Mouse (Mus musculus): ENCODE results near the gene Nudt22. TPM values are rescaled to one million over a fixed set of nuclear protein-coding genes. Genes with fewer than 3 reads are reported as not detected.

Gene Nudt22
- polyA plus RNA-seq, 1 experiment from 2014 or later = 19.0 TPM

- no peak overlapping the region for H3K4me3 ChIP-seq (replicated peaks; ENCODE audit: low read length)
- no peak overlapping the region for H3K4me2 ChIP-seq (replicated peaks)
- ATAC-seq (ENCODE audit: low FRiP score) = peak; percentile 70; the same call in 1 of the 2 replicates
- no peak overlapping the region for H3K9ac ChIP-seq
- H3K27me3 ChIP-seq (ENCODE audit: control insufficient read depth, insufficient read depth, low read length) = no peaks in the 10 kb centered on the region
- H3K4me1 ChIP-seq (replicated peaks; ENCODE audit: control insufficient read depth, insufficient read depth, low read length) = no peaks in the 10 kb centered on the region
- peaks cover 72% of the 10 kb centered on the region for H3K36me3 ChIP-seq (replicated peaks; ENCODE audit: control insufficient read depth, insufficient read depth)
- no peaks in the 10 kb centered on the region for H3K9me3 ChIP-seq (ENCODE audit: control insufficient read depth, low read length)
- 48% methylated on average over 3 of the region's 3 CpGs for WGBS
- H3K27ac ChIP-seq = no peak overlapping the region
- DNase-seq (ENCODE audit: low spot score) = peak; percentile 61
Measured at GRCm38 (mm10) chr19:7020224-7020641, 24.3 kb upstream of the Nudt22 start.

GRCm38 (mm10) chr19:7019191-7019590, 23.3 kb upstream of the Nudt22 start, which contains the start of gene Fermt3:
Gene Fermt3, minus strand, starts transcription at chr19:7019469.
- H3K9me3 ChIP-seq (ENCODE audit: control insufficient read depth, low read length) = no peaks in the 10 kb centered on the region
- peaks cover 61% of the 10 kb centered on the region for H3K36me3 ChIP-seq (replicated peaks; ENCODE audit: control insufficient read depth, insufficient read depth)
- no peak within 1 kb of the TSS for H3K9ac ChIP-seq
- H3K27ac ChIP-seq = no peak within 1 kb of the TSS
- 91% methylated on average over 5 of the region's 5 CpGs for WGBS
- H3K4me1 ChIP-seq (replicated peaks; ENCODE audit: control insufficient read depth, insufficient read depth, low read length) = no peaks in the 10 kb centered on the region
- no peaks in the 10 kb centered on the region for H3K27me3 ChIP-seq (ENCODE audit: control insufficient read depth, insufficient read depth, low read length)
- DNase-seq (ENCODE audit: low spot score) (no peak), ATAC-seq (ENCODE audit: low FRiP score) (no peak)
- no peak within 1 kb of the TSS for H3K4me3 ChIP-seq (replicated peaks; ENCODE audit: low read length)
- no peak within 1 kb of the TSS for H3K4me2 ChIP-seq (replicated peaks)

GRCm38 (mm10) chr19:7018546-7018945, 22.6 kb upstream of the Nudt22 start:
- Histone ChIP-seq H3K4me2 (replicated peaks) (no peak overlapping the region), H3K27me3 (ENCODE audit: control insufficient read depth, insufficient read depth, low read length) (no peaks in the 10 kb centered on the region), H3K36me3 (replicated peaks; ENCODE audit: control insufficient read depth, insufficient read depth) (peaks cover 55% of the 10 kb centered on the region), H3K4me1 (replicated peaks; ENCODE audit: control insufficient read depth, insufficient read depth, low read length) (no peaks in the 10 kb centered on the region), H3K9ac (no peak overlapping the region), H3K27ac (no peak overlapping the region), H3K9me3 (ENCODE audit: control insufficient read depth, low read length) (no peaks in the 10 kb centered on the region), H3K4me3 (replicated peaks; ENCODE audit: low read length) (no peak overlapping the region)
- DNase-seq (ENCODE audit: low spot score) (no peak), ATAC-seq (ENCODE audit: low FRiP score) (no peak)
- 94% methylated on average over 11 of the region's 11 CpGs for WGBS

- no peak for ATAC-seq (ENCODE audit: low FRiP score)
- peaks cover 48% of the 10 kb centered on the region for H3K36me3 ChIP-seq (replicated peaks; ENCODE audit: control insufficient read depth, insufficient read depth)
- H3K9ac ChIP-seq = no peak overlapping the region
- 92% methylated on average over 12 of the region's 12 CpGs for WGBS
- no peaks in the 10 kb centered on the region for H3K9me3 ChIP-seq (ENCODE audit: control insufficient read depth, low read length)
- no peak overlapping the region for H3K27ac ChIP-seq
- no peaks in the 10 kb centered on the region for H3K4me1 ChIP-seq (replicated peaks; ENCODE audit: control insufficient read depth, insufficient read depth, low read length)
- H3K4me3 ChIP-seq (replicated peaks; ENCODE audit: low read length) = no peak overlapping the region
- H3K27me3 ChIP-seq (ENCODE audit: control insufficient read depth, insufficient read depth, low read length) = no peaks in the 10 kb centered on the region
- no peak for DNase-seq (ENCODE audit: low spot score)
- no peak overlapping the region for H3K4me2 ChIP-seq (replicated peaks)
Measured at GRCm38 (mm10) chr19:7017541-7018457, 21.9 kb upstream of the Nudt22 start.

GRCm38 (mm10) chr19:7014481-7015135, 18.7 kb upstream of the Nudt22 start:
- DNase-seq (ENCODE audit: low spot score) (no peak), ATAC-seq (ENCODE audit: low FRiP score) (no peak)
- Histone ChIP-seq H3K4me1 (replicated peaks; ENCODE audit: control insufficient read depth, insufficient read depth, low read length) (no peaks in the 10 kb centered on the region), H3K9ac (no peak overlapping the region), H3K4me2 (replicated peaks) (no peak overlapping the region), H3K27me3 (ENCODE audit: control insufficient read depth, insufficient read depth, low read length) (no peaks in the 10 kb centered on the region), H3K36me3 (replicated peaks; ENCODE audit: control insufficient read depth, insufficient read depth) (peaks cover 16% of the 10 kb centered on the region), H3K27ac (no peak overlapping the region), H3K4me3 (replicated peaks; ENCODE audit: low read length) (no peak overlapping the region), H3K9me3 (ENCODE audit: control insufficient read depth, low read length) (no peaks in the 10 kb centered on the region)
- 90% methylated on average over 20 of the region's 20 CpGs for WGBS

- H3K4me1 ChIP-seq (replicated peaks; ENCODE audit: control insufficient read depth, insufficient read depth, low read length) = no peaks in the 10 kb centered on the region
- H3K27me3 ChIP-seq (ENCODE audit: control insufficient read depth, insufficient read depth, low read length) = no peaks in the 10 kb centered on the region
- H3K9me3 ChIP-seq (ENCODE audit: control insufficient read depth, low read length) = no peaks in the 10 kb centered on the region
- H3K36me3 ChIP-seq (replicated peaks; ENCODE audit: control insufficient read depth, insufficient read depth) = peaks cover 9% of the 10 kb centered on the region
- DNase-seq (ENCODE audit: low spot score) = no peak
- 84% methylated on average over 9 of the region's 9 CpGs for WGBS
- no peak overlapping the region for H3K9ac ChIP-seq
- ATAC-seq (ENCODE audit: low FRiP score) = no peak
- no peak overlapping the region for H3K4me3 ChIP-seq (replicated peaks; ENCODE audit: low read length)
- no peak overlapping the region for H3K4me2 ChIP-seq (replicated peaks)
- H3K27ac ChIP-seq = no peak overlapping the region
Measured at GRCm38 (mm10) chr19:7013984-7014383, 18.1 kb upstream of the Nudt22 start.

- Histone ChIP-seq H3K27me3 (ENCODE audit: control insufficient read depth, insufficient read depth, low read length) (no peaks in the 10 kb centered on the region), H3K9ac (no peak overlapping the region), H3K36me3 (replicated peaks; ENCODE audit: control insufficient read depth, insufficient read depth) (no peaks in the 10 kb centered on the region; the same call in 1 of the 2 replicates), H3K27ac (no peak overlapping the region), H3K4me1 (replicated peaks; ENCODE audit: control insufficient read depth, insufficient read depth, low read length) (no peaks in the 10 kb centered on the region), H3K4me2 (replicated peaks) (no peak overlapping the region), H3K4me3 (replicated peaks; ENCODE audit: low read length) (no peak overlapping the region), H3K9me3 (ENCODE audit: control insufficient read depth, low read length) (no peaks in the 10 kb centered on the region)
- WGBS = 77% methylated on average over 4 of the region's 4 CpGs
- DNase-seq (ENCODE audit: low spot score) (no peak), ATAC-seq (ENCODE audit: low FRiP score) (no peak)
Measured at GRCm38 (mm10) chr19:7012426-7012825, 16.5 kb upstream of the Nudt22 start.

- H3K4me3 ChIP-seq (replicated peaks; ENCODE audit: low read length) = no peak overlapping the region
- H3K4me2 ChIP-seq (replicated peaks) = no peak overlapping the region
- no peak overlapping the region for H3K9ac ChIP-seq
- no peaks in the 10 kb centered on the region for H3K9me3 ChIP-seq (ENCODE audit: control insufficient read depth, low read length)
- no peak for ATAC-seq (ENCODE audit: low FRiP score)
- H3K27ac ChIP-seq = no peak overlapping the region
- H3K27me3 ChIP-seq (ENCODE audit: control insufficient read depth, insufficient read depth, low read length) = no peaks in the 10 kb centered on the region
- 91% methylated on average over 9 of the region's 9 CpGs for WGBS
- H3K4me1 ChIP-seq (replicated peaks; ENCODE audit: control insufficient read depth, insufficient read depth, low read length) = no peaks in the 10 kb centered on the region
- H3K36me3 ChIP-seq (replicated peaks; ENCODE audit: control insufficient read depth, insufficient read depth) = no peaks in the 10 kb centered on the region
- DNase-seq (ENCODE audit: low spot score) = no peak
Measured at GRCm38 (mm10) chr19:7006892-7007593, 11.1 kb upstream of the Nudt22 start.

All from hindbrain, embryonic 14.5 days (tissue).